Mouse (Mus musculus): ENCODE results near the gene Camk2b.
A peak's percentile ranks its signal among the peaks of the same experiment; 100 is the strongest.

The Camk2b gene

GRCm38 (mm10) chr11:6050066-6050560 is 16.0 kb downstream of the Camk2b start:
- no peak for DNase-seq (ENCODE audit: low spot score in 2 of 2)

GRCm38 (mm10) chr11:6048208-6048607 is 18.0 kb downstream of the Camk2b start:
- DNase-seq (ENCODE audit: low spot score in 2 of 2), result no peak

GRCm38 (mm10) chr11:6038929-6039328 is 27.2 kb downstream of the Camk2b start:
- DNase-seq (ENCODE audit: low spot score in 2 of 2), result no peak

- no peak for DNase-seq (ENCODE audit: low spot score in 2 of 2)
These were observed 28.5 kb downstream of the Camk2b start for GRCm38 (mm10) chr11:6037686-6038085.

- DNase-seq (ENCODE audit: low spot score in 2 of 2), result no peak
These were observed 29.0 kb downstream of the Camk2b start for GRCm38 (mm10) chr11:6037198-6037597.

GRCm38 (mm10) chr11:6036477-6036876 is 29.7 kb downstream of the Camk2b start:
- no peak for DNase-seq (ENCODE audit: low spot score in 2 of 2)

GRCm38 (mm10) chr11:6035521-6035920 is 30.6 kb downstream of the Camk2b start:
- DNase-seq (ENCODE audit: low spot score in 2 of 2), result no peak

GRCm38 (mm10) chr11:6034740-6035139 is 31.4 kb downstream of the Camk2b start:
- no peak for DNase-seq (ENCODE audit: low spot score in 2 of 2)

GRCm38 (mm10) chr11:6033801-6034200 is 32.4 kb downstream of the Camk2b start:
- no peak for DNase-seq (ENCODE audit: low spot score in 2 of 2)

- peak in 1 of 2 experiments; percentile 23 for DNase-seq (ENCODE audit: low spot score in 2 of 2)
These were observed 33.0 kb downstream of the Camk2b start for GRCm38 (mm10) chr11:6033147-6033546.

GRCm38 (mm10) chr11:6030650-6031049 is 35.5 kb downstream of the Camk2b start:
- peak in 1 of 2 experiments; percentile 28 for DNase-seq (ENCODE audit: low spot score in 2 of 2)

- DNase-seq (ENCODE audit: low spot score in 2 of 2), result no peak
These were observed 36.4 kb downstream of the Camk2b start for GRCm38 (mm10) chr11:6029790-6030189.

GRCm38 (mm10) chr11:6028911-6029310 is 37.3 kb downstream of the Camk2b start:
- no peak for DNase-seq (ENCODE audit: low spot score in 2 of 2)

- DNase-seq (ENCODE audit: low spot score in 2 of 2), result no peak
These were observed 39.8 kb downstream of the Camk2b start for GRCm38 (mm10) chr11:6026361-6026760.

- no peak for DNase-seq (ENCODE audit: low spot score in 2 of 2)
These were observed 41.1 kb downstream of the Camk2b start for GRCm38 (mm10) chr11:6024923-6025652.

- DNase-seq (ENCODE audit: low spot score in 2 of 2), result no peak
These were observed 45.0 kb downstream of the Camk2b start for GRCm38 (mm10) chr11:6020897-6021839.

GRCm38 (mm10) chr11:6020360-6020759 is 45.8 kb downstream of the Camk2b start:
- DNase-seq (ENCODE audit: low spot score in 2 of 2), result no peak

- DNase-seq (ENCODE audit: low spot score in 2 of 2), result no peak
These were observed 47.7 kb downstream of the Camk2b start for GRCm38 (mm10) chr11:6018218-6019010.

GRCm38 (mm10) chr11:6017484-6018140 is 48.5 kb downstream of the Camk2b start:
- DNase-seq (ENCODE audit: low spot score in 2 of 2), result no peak

- DNase-seq (ENCODE audit: low spot score in 2 of 2), result no peak
These were observed 49.3 kb downstream of the Camk2b start for GRCm38 (mm10) chr11:6016797-6017395.

- DNase-seq (ENCODE audit: low spot score in 2 of 2), result no peak
These were observed 49.8 kb downstream of the Camk2b start for GRCm38 (mm10) chr11:6016368-6016767.
